Mouse (Mus musculus): ENCODE results near the gene Wnk2. TPM values are rescaled to one million over a fixed set of nuclear protein-coding genes. Genes with fewer than 3 reads are reported as not detected.

Gene Wnk2
- polyA plus RNA-seq, 1 experiment from 2014 or later: 16.0 TPM

GRCm38 (mm10) chr13:49172971-49173596 is 25.3 kb upstream of the Wnk2 start:
- H3K9me3 ChIP-seq (replicated peaks): no peaks in the 10 kb centered on the region

GRCm38 (mm10) chr13:49172335-49172734 is 24.5 kb upstream of the Wnk2 start:
- Histone ChIP-seq H3K4me3 (no peak overlapping the region), H3K36me3 (no peaks in the 10 kb centered on the region), H3K27ac (no peak overlapping the region), H3K27me3 (0 out of 2 replicates have a peak, but pooled peaks cover 3% of the 10 kb centered on the region), H3K9ac (no peak overlapping the region), H3K9me3 (replicated peaks) (no peaks in the 10 kb centered on the region), H3K4me1 (no peaks in the 10 kb centered on the region), H3K4me2 (replicated peaks) (no peak overlapping the region)
- ATAC-seq (ENCODE audit: low FRiP score): no peak
- 86% methylated on average over 7 of the region's 7 CpGs for WGBS

More at GRCm38 (mm10) chr13:49172971-49173596, 25.3 kb upstream of the Wnk2 start:
- peak; percentile 68 for ATAC-seq (ENCODE audit: low FRiP score)
- Histone ChIP-seq H3K27me3 (0 out of 2 replicates have a peak, but pooled peaks cover 3% of the 10 kb centered on the region), H3K4me1 (no peaks in the 10 kb centered on the region), H3K9ac (no peak overlapping the region), H3K4me3 (no peak overlapping the region), H3K36me3 (no peaks in the 10 kb centered on the region), H3K4me2 (replicated peaks) (no peak overlapping the region), H3K27ac (no peak overlapping the region)
- WGBS: 9% methylated on average over 12 of the region's 12 CpGs

GRCm38 (mm10) chr13:49171729-49172128 is 23.9 kb upstream of the Wnk2 start:
- Histone ChIP-seq H3K4me1 (no peaks in the 10 kb centered on the region), H3K27me3 (0 out of 2 replicates have a peak, but pooled peaks cover 3% of the 10 kb centered on the region), H3K4me3 (no peak overlapping the region), H3K4me2 (replicated peaks) (no peak overlapping the region), H3K9me3 (replicated peaks) (no peaks in the 10 kb centered on the region), H3K36me3 (no peaks in the 10 kb centered on the region), H3K27ac (no peak overlapping the region), H3K9ac (no peak overlapping the region)
- no peak for ATAC-seq (ENCODE audit: low FRiP score)
- WGBS: 70% methylated on average over 1 of the region's 1 CpGs

- Histone ChIP-seq H3K27ac (no peak overlapping the region), H3K9me3 (replicated peaks) (no peaks in the 10 kb centered on the region), H3K36me3 (no peaks in the 10 kb centered on the region), H3K4me2 (replicated peaks) (no peak overlapping the region), H3K27me3 (0 out of 2 replicates have a peak, but pooled peaks cover 3% of the 10 kb centered on the region), H3K4me1 (no peaks in the 10 kb centered on the region), H3K9ac (no peak overlapping the region), H3K4me3 (no peak overlapping the region)
- ATAC-seq (ENCODE audit: low FRiP score): no peak
- WGBS: 88% methylated on average over 11 of the region's 11 CpGs
These were observed 22.8 kb upstream of the Wnk2 start for GRCm38 (mm10) chr13:49170623-49171022.

GRCm38 (mm10) chr13:49169448-49170207 is 21.8 kb upstream of the Wnk2 start:
- 20% methylated on average over 17 of the region's 17 CpGs for WGBS
- H3K27ac ChIP-seq: no peak overlapping the region
- H3K4me1 ChIP-seq: no peaks in the 10 kb centered on the region
- ATAC-seq (ENCODE audit: low FRiP score): peak; percentile 45; the same call in 1 of the 2 replicates
- H3K4me2 ChIP-seq (replicated peaks): no peak overlapping the region
- no peak overlapping the region for H3K4me3 ChIP-seq
- 0 out of 2 replicates have a peak, but pooled peaks cover 3% of the 10 kb centered on the region for H3K27me3 ChIP-seq
- no peaks in the 10 kb centered on the region for H3K36me3 ChIP-seq
- no peaks in the 10 kb centered on the region for H3K9me3 ChIP-seq (replicated peaks)
- H3K9ac ChIP-seq: no peak overlapping the region

GRCm38 (mm10) chr13:49167081-49167480 is 19.3 kb upstream of the Wnk2 start:
- Histone ChIP-seq H3K27ac (no peak overlapping the region), H3K36me3 (no peaks in the 10 kb centered on the region), H3K9ac (no peak overlapping the region), H3K4me1 (no peaks in the 10 kb centered on the region), H3K9me3 (replicated peaks) (no peaks in the 10 kb centered on the region), H3K4me2 (replicated peaks) (no peak overlapping the region), H3K4me3 (no peak overlapping the region), H3K27me3 (no peaks in the 10 kb centered on the region)
- 80% methylated on average over 9 of the region's 9 CpGs for WGBS
- no peak for ATAC-seq (ENCODE audit: low FRiP score)

- Histone ChIP-seq H3K9me3 (replicated peaks) (no peaks in the 10 kb centered on the region), H3K27me3 (no peaks in the 10 kb centered on the region), H3K4me3 (no peak overlapping the region), H3K36me3 (no peaks in the 10 kb centered on the region), H3K9ac (no peak overlapping the region), H3K4me1 (no peaks in the 10 kb centered on the region), H3K4me2 (replicated peaks) (no peak overlapping the region), H3K27ac (no peak overlapping the region)
- ATAC-seq (ENCODE audit: low FRiP score): no peak
- WGBS: 79% methylated on average over 7 of the region's 7 CpGs
These were observed 15.8 kb upstream of the Wnk2 start for GRCm38 (mm10) chr13:49163645-49164044.

- Histone ChIP-seq H3K4me2 (replicated peaks) (no peak overlapping the region), H3K27me3 (no peaks in the 10 kb centered on the region), H3K4me3 (no peak overlapping the region), H3K27ac (no peak overlapping the region), H3K36me3 (no peaks in the 10 kb centered on the region), H3K4me1 (no peaks in the 10 kb centered on the region), H3K9ac (no peak overlapping the region), H3K9me3 (replicated peaks) (no peaks in the 10 kb centered on the region)
- 72% methylated on average over 4 of the region's 4 CpGs for WGBS
- ATAC-seq (ENCODE audit: low FRiP score): no peak
These were observed 14.9 kb upstream of the Wnk2 start for GRCm38 (mm10) chr13:49162722-49163121.

GRCm38 (mm10) chr13:49161236-49161635 is 13.4 kb upstream of the Wnk2 start:
- H3K4me3 ChIP-seq: no peak overlapping the region
- H3K9ac ChIP-seq: no peak overlapping the region
- no peak for ATAC-seq (ENCODE audit: low FRiP score)
- no peaks in the 10 kb centered on the region for H3K27me3 ChIP-seq
- no peak overlapping the region for H3K4me2 ChIP-seq (replicated peaks)
- no peaks in the 10 kb centered on the region for H3K4me1 ChIP-seq
- no peak overlapping the region for H3K27ac ChIP-seq
- WGBS: 74% methylated on average over 2 of the region's 2 CpGs
- H3K9me3 ChIP-seq (replicated peaks): no peaks in the 10 kb centered on the region; the same call in 1 of the 2 replicates
- H3K36me3 ChIP-seq: no peaks in the 10 kb centered on the region

- Histone ChIP-seq H3K9me3 (replicated peaks) (no peaks in the 10 kb centered on the region; the same call in 1 of the 2 replicates), H3K27ac (no peak overlapping the region), H3K9ac (no peak overlapping the region), H3K4me3 (no peak overlapping the region), H3K4me2 (replicated peaks) (no peak overlapping the region), H3K27me3 (no peaks in the 10 kb centered on the region), H3K4me1 (no peaks in the 10 kb centered on the region), H3K36me3 (no peaks in the 10 kb centered on the region)
- whole genome bisulfite sequencing: 79% methylated on average over 10 of the region's 10 CpGs
- no peak for ATAC-seq (ENCODE audit: low FRiP score)
These were observed 10.4 kb upstream of the Wnk2 start for GRCm38 (mm10) chr13:49158040-49158713.

GRCm38 (mm10) chr13:49156645-49157044 is 8.8 kb upstream of the Wnk2 start:
- H3K9me3 ChIP-seq (replicated peaks): no peaks in the 10 kb centered on the region; the same call in 1 of the 2 replicates
- no peak overlapping the region for H3K4me2 ChIP-seq (replicated peaks)
- ATAC-seq (ENCODE audit: low FRiP score): no peak
- 74% methylated on average over 4 of the region's 4 CpGs for WGBS
- no peaks in the 10 kb centered on the region for H3K36me3 ChIP-seq
- H3K4me1 ChIP-seq: no peaks in the 10 kb centered on the region
- no peaks in the 10 kb centered on the region for H3K27me3 ChIP-seq
- H3K4me3 ChIP-seq: no peak overlapping the region
- H3K27ac ChIP-seq: no peak overlapping the region
- no peak overlapping the region for H3K9ac ChIP-seq

GRCm38 (mm10) chr13:49154621-49155020 is 6.8 kb upstream of the Wnk2 start:
- Histone ChIP-seq H3K4me2 (replicated peaks) (no peak overlapping the region), H3K4me3 (no peak overlapping the region), H3K4me1 (no peaks in the 10 kb centered on the region), H3K27ac (no peak overlapping the region), H3K9ac (no peak overlapping the region), H3K36me3 (no peaks in the 10 kb centered on the region), H3K27me3 (peaks cover 8% of the 10 kb centered on the region), H3K9me3 (replicated peaks) (no peaks in the 10 kb centered on the region; the same call in 1 of the 2 replicates)
- WGBS: 75% methylated on average over 7 of the region's 7 CpGs
- ATAC-seq (ENCODE audit: low FRiP score): no peak

Data from hindbrain, embryonic 12.5 days (tissue).